Mouse (Mus musculus) adrenal gland, adult 2 months (tissue): ENCODE results near the gene Mcm6. TPM values are rescaled to one million over a fixed set of nuclear protein-coding genes. Genes with fewer than 3 reads are reported as not detected.

Source experiments
- DNase-seq: peaks from one replicate; pipeline ENCODE4 v3.0.0; 2021
- long read RNA-seq: library from polyadenylated mRNA; stranded (forward); transcript quantifications from one replicate; pipeline ENCODE4 v2.0.0, GENCODE M21; 2021
- polyA plus RNA-seq: library from polyadenylated mRNA; depleted of rRNA; stranded (reverse); fragments of >200 nt; gene quantifications from 2 replicates; pipeline ENCODE4 v1.2.3, GENCODE M21; 2012; rRNA removed
- total RNA-seq, 2 experiments: library from RNA; stranded (reverse); gene quantifications; 2 replicates each; pipeline ENCODE4 v1.2.3; 2021

Mcm6 gene
- total RNA-seq = 10 to 100 TPM; 15.7 to 17.6 TPM
- 4.0 and 4.3 TPM in 2 replicates for polyA plus RNA-seq
- long read RNA-seq, transcript Mcm6-201 (17 exons, 2,910 nt) = major isoform, 26 of 27 reads
- long read RNA-seq, partial matches to known transcripts = 1 of 27 reads
- long read RNA-seq, other reads (novel, unspliced or antisense) = 0 of 27 reads

DNA sequence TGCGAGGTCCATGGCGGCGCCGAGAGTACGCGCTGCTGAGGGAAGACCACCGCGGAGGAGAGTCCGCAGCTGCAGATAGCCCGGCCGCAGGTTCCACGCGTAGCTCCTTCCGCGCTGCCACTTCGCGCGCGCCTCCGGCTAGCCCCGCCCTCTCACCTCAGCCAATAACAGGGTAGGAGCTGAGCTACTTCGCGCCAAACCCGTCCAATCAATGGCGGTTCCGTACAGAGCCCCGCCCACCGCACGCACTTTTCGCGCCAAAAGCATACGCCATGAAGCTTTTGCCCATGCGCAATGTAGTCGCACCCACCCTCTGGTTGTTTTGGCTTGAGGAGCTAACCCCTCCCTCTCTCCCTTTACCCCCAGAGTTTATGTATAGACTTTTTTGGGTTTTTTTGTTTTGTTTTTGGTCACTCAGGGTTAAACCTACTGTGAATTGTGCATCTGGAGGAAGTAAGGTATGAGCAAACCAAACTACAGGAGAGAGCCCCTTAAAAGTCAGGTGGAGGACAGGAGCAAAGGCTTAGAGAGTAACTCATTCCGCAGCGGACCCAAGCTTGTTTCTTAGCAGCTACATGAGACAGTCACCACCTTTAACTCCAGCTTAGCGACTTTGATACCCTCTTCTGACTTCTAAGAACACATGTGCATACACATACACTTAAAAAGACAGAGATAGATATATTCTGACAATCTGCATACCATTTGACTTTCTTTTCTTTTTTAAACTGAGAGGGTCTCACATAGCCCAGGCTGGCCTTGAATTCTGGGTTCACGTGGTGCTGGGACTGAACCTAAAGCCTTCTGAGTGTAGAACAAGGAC, at the start of gene Mcm6:
TSS of gene Mcm6 (minus strand) at position 111 of the 823 bp plus-strand sequence.
- DNase-seq = peak; percentile 95

DNA sequence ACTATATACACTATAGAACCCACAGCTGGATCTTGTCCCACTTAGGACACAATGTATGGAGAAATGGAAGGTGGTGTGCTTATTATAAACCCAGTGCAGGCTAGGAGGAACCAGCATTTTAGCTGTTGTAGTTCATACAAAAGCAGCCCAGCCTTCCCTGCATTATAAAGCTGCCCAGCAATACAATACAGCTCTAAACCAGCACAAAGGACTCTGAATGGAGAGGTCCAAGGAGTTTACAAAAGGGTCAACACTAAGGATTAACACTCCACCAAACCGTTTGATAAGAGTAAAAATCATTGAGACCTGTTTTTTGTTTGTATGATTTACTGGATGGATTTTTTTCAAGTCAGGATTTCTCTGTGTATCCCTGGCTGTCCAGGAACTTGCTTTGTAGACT, 47.4 kb upstream of the Mcm6 start:
- DNase-seq = no peak

DNA sequence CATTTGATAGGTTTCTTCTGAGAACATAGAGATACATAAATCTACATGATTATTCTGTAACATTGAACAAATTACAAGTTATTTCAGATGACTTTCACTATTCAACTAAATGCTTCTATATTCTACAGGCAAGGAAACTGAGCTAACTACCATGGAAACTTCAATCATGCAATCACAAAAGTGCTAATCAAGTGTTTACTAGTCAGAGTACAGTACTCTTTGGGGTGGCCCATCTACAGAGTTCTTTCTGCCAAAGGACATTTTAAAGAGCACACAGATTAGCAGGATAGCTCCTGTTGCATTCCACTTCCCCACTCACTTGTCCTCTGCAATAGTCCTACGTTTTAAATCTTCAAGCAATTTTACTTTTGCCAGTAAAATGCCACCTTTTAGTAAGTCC, 46.2 kb upstream of the Mcm6 start:
- DNase-seq = no peak

DNA sequence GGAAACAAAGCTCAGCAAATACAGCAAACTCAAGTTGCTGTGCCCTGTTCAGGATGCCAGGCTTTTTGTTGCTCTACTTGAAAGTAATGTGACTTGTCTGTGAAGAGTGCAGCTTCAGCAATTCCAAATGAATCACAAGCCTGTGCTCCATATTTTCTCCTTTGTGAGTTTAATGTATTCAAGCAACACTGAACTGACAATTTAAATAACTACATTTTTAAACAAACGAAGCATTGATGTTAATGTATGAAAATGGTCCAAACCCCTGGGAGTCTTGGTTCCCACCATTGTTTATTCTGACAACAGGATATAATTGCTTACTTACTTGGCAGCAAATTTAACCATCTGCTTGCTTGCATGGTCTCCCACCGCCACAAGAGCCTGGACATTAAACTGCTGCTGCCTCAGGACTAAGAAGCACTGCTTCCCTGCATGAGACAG, 45.6 kb upstream of the Mcm6 start:
- DNase-seq = no peak

- no peak for DNase-seq
Observed at GRCm38 (mm10) chr1:128400926-128401325, 41.5 kb upstream of the Mcm6 start.

- no peak for DNase-seq
Observed at GRCm38 (mm10) chr1:128399941-128400915, 40.8 kb upstream of the Mcm6 start.

GRCm38 (mm10) chr1:128398738-128399445, 39.4 kb upstream of the Mcm6 start:
- no peak for DNase-seq

DNA sequence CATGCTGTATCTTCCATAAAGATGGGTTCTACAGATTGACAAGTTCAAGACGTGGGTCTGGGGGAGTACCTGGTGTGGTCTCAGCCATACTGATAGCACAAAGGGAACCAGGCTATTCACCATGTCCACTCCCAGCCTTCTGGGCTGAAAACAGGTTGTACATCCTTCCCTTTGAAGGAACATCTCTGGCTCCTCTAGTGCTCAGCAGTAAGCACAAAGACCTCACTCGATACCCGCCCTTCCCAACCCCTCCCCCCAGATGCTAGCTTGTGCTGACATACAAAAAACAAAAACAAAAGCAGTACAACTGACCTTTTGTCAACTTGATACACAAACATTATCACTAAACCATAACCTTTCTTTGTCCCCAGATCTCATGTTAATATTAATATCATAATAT, 35.2 kb upstream of the Mcm6 start:
- DNase-seq = no peak

DNA sequence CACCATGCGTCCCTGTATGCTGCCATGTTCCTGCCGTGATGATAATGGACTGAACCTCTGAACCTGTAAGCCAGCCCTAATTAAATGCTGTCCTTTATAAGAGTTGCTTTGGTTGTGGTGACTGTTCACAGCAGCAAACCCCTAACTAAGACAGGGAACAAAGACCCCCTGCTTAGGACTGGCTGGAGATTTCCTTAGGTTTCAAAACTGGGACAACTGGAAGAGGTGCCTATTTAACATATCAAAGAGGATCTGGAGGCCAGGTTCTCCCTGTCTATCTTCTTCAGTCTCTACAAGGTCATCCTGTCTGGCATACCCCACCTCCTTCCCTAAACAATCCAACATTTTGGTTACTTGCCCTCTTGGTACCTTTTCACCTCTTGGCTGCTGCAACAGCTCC, 32.9 kb upstream of the Mcm6 start:
- DNase-seq = no peak

DNA sequence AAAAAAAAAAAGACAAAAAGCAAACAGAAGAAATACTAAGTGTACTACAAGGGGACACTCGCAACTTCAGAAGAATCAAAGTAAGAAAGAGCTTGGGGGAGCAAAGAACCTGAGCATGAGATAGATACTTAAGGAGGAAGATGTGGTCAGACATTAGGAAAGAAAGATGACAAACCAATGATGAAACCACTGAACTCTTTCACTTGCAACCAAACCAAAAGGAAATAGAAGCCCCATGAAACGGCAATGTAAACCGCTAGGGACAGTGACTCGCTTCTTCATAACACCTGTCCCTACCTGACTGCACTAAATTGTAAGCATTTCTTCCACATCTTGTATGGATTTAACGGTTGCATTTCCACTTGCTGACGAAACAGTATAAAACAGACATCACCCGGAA, 27.0 kb upstream of the Mcm6 start:
- DNase-seq = no peak

- DNase-seq = no peak
Observed at GRCm38 (mm10) chr1:128376841-128377240, 17.4 kb upstream of the Mcm6 start.

DNA sequence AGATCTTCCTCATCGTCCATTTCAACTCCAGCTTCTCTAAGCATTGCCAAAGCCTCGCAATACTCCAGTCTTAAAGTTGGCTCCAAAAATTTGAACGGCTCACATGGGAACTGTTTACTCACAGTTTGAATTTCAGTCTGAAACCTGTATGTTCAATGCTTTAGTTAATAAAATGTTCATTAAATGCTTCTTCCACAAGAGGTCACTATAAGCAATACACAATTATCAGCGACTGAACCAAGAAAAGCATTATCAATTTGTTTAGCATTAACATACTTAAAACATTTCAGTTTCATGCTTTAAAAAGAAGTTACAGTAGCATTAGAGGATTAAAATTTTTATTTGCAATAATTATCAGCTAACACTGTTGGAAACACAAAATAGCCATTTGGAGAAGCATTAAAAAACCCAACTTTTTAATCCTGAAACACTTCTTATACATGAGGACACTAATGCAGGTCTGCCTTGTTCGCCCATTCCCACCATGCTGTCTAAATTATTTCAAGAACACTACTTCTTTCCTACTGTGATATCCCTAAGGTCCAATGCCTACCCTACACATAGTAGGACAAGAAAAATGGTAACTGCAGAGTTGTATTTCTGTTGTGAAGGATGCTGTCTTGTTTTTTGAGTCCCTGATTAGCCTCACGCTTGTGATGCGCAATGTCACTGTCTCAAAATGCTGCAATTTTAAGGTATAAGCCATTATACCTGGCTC, 12.8 kb upstream of the Mcm6 start:
- no peak for DNase-seq

DNA sequence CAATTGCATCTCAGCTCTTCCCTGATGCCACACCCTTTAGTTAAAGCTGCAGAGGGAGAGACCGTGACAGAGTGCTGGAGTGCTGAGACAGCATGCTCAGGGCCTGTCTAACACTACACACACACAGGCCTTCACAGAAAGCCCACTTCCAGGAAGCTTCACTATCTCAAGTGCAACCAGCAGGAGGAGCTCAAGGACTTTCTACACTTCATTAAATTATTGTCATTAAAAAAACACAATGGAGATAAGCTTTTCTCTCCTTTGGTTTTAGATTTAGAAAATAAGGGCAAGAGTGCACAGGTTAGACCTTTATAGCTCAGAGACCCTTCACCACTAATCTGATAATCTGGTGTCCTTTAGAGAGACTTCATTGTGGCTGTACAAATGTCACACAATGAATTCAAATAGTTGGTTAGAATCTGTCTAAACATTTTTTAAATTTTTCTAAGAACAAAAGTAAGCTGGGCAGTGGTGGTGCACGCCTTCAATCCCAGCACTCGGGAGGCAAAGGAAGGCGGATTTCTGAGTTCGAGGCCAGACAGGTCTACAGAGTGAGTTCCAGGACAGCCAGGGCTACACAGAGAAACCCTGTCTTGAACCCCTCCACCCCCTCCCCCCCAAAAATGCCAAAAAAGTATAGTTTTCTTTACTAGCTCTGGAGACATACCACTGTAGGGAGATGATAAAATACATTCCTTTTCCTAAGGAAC, 9.4 kb upstream of the Mcm6 start:
- DNase-seq = peak; percentile 6

DNA sequence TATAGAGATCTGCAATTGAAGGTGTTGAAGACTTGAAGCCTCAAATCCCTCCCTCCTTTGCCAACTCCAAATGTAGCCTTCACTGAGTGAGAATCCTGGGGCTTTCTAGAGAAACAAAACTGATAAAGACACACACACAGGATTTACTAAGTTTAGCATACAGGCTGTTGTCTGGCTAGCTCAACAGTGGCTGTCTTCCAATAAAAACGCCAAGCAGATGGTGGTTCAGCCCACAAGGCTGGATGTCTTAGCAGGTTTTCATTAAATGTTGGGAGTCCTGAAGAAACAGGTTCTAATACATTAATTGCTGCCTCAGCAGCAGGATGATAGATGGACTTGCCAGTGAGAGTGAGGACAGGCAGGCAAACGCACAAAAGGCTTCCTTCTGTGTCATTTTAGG, 1.1 kb upstream of the Mcm6 start:
- no peak for DNase-seq

DNA sequence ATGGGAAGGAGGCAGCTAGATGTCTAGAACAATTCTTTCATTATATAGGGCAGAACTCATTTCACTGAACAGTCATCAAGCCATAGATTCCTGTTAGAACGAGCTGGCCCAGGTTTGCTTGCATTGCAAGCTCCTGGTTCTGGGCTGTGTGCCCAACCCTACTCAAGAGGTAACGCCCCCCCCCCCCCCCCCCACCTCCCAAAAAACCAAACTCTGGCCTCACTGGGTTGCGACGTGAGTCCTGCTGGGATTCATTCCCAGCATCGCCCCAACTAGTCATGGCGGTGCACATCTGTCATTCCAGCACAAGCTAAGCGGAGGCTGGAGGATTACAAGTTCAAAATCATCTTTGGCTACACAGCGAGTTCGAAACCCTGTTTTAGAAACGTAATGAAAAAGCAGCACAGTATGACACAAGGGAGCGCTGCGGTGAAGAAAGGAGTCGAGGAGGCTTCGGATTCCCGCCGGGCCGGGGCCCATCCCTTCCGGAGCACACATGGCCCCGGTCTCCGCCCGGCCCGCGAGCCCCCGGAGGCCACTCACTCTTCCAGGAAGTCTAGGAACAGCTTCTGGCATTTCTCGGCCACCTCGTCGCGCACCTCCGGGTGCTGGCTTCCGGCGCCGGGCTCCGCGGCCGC, 429 bp downstream of the Mcm6 start:
- DNase-seq = no peak

DNA sequence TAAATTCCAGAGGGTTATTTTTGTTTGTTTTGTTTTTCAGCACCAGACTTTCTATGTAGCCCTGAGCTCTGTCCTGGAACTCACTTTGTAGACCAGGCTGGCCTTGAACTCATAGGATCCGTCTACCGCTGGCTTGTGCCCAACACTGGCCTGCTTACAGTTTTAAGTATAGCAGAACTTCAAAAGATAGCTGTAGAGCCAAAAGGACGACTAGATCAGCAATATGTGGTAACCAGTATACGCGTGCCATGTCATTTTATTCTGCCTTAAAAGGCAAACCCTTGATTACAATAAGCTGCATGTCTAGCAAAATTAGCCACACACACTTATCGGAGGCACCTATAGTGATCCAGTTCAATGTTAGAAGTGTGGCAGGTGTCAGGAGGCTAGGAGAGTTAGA, 1.2 kb downstream of the Mcm6 start:
- peak; percentile 63 for DNase-seq

GRCm38 (mm10) chr1:128357452-128357851, 2.0 kb downstream of the Mcm6 start:
- peak; percentile 49 for DNase-seq

GRCm38 (mm10) chr1:128353092-128353491, 6.4 kb downstream of the Mcm6 start:
- DNase-seq = no peak

GRCm38 (mm10) chr1:128344232-128344631, 15.2 kb downstream of the Mcm6 start:
- no peak for DNase-seq

DNA sequence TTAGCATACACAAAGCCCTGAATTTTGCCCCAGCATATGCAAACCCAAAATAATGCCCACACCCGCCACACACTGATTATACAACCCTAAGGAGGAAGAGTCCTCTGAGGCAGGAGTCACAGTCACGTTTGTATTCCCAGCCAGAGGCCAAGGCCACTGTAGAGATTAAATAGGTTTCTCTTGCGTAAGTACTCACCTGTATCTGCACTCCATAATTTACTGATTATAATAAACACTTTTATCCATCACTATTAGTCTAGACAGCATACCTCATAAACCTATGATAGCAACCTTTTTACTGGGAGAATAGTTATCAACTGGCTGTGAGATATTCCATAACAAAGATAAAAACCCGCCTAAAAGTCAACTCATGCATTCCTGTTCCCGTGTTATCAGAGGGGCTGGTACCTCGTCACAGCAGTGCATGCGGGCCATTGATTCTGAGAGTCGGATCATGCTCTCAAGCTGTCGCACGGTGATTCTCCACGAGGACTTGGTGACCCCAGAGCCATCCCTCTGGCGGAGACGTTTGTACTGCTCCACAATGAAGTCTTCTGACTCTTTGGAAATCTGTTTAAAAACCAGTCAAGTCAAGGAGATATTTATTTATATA, 21.6 kb downstream of the Mcm6 start:
- no peak for DNase-seq
